Mouse (Mus musculus) thymus, postnatal 25 days (tissue): ENCODE measurements around the gene Prkab2.

ENCODE experiments used
- DNase-seq: peaks from one replicate; pipeline ENCODE4 v3.0.0; 2022

Gene Prkab2

DNA sequence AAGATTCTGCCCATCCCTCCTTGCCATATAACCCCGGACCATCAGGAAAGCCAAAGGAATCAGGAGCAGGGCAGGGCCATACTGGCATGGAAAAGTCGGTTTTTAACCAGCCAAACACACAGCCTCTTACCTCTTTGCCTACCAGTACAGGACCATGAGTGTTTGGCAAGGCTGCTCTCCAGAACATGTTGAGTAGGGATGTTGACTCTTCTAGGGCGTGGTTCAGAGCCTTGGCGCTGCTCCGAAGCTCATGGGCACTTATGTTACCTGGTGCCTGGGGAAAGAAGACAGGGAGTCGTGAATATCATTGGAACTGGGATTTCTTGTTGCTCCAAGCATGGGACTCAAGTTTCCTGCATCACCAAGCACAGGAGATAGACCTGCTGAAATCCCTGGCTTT lies 35.8 kb downstream of the Prkab2 start:
- DNase-seq, result no peak

DNA sequence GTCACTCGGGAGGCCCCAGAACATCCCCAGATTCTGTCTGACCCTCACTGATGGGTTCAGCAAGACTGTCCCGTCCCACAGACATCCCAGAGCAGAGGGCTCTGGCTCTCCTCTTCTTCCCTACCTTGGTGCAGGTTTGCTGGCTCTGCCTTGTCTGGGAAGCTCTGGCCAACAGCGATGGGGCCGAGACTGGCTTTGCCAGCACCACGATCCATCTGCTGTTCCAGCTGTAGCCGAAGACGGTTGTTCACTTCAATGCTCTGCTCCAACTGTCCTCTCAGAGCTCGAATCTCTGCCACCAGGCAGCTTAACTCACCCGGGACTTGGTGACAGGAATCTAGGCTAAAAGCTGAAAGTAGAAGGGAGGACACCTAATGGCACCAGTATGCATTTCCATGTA lies 38.9 kb downstream of the Prkab2 start:
- no peak for DNase-seq

DNA sequence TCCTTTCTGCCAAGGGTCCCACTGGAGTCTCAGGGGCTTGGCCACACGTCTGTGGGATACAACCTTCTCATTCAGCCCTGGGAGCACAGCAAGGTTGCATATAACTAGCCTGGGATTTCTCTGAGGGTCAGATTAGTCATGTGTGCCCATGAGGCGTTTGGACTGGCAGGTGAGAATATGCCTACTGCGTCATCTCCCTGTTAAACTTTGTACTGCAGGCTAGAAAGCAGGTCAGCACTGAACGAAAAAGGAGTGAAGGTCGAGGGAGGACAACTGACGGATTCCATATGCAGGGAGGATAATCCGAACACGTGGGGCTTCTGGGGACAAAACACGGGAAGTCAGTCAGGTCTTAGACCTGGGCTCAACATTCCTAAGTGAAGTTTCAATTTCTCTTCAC lies 39.3 kb downstream of the Prkab2 start:
- DNase-seq, result no peak

DNA sequence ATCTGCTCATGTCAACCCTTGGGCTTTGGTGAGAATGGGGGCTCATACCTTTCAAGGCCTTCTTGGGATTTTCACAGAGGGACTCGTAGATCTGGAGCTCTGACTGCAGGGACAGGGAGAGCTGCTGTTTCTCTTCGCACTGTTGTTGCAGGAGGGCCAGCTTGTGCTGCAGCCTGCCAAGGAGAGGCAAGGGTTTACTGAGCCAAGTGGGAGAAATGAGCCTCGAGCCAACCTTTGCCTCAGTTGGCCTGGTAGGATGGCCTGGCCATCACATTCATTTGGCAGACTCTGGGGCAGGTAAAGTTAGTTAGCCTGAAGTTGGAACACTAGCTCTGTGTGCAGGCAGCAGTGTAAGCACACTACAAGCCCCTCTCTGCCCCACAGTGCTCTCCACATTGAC lies 41.1 kb downstream of the Prkab2 start:
- DNase-seq, result no peak

DNA sequence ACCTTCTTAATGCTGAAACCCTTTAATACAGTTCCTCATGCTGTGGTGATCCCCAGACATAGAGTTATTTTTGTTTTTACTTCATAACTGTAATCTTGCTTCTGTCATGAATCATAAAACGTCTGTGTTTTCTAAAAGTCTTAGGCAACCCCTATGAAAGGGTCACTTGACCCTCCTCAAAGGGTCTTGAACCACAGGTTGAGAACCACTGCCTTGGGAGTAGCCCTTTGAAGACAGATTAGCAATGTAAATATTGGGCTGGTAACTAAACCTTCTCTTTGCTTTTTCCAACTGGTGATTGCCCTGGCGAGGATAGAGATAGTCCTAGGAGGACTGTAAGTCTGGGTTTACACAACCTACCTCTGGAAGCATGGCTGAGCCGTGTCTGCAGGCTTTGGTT lies 43.2 kb downstream of the Prkab2 start:
- no peak for DNase-seq

DNA sequence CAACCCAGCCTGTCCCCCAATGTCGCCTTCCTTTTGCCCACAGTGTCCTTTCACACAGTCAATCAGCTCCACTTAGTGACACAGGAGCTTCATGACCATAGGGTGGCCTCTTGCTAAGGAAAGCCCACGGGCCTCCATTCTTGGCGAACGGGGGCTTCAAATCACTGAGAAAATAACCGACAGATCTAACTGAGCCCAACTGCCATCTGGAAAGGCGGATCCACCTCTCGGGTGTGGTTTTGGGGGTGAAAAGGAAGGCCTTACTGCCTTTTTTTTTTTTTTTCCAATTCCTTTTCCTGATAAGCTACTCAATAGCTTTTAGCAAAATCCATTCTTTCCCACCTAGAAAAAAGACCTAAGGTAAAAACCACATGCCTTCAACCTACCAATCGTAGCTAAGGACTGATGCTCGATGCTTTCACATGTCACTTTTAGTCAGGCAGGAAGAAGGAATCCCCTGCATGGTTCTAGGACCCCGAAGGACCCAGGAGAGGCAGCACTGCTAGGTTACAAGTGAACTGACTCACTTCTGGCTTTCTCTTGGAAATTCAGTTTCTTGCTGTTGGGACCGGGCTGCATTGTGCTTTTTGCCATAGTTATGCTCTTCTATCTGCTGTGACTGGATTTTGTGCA lies 44.6 kb downstream of the Prkab2 start:
- DNase-seq, result no peak

DNA sequence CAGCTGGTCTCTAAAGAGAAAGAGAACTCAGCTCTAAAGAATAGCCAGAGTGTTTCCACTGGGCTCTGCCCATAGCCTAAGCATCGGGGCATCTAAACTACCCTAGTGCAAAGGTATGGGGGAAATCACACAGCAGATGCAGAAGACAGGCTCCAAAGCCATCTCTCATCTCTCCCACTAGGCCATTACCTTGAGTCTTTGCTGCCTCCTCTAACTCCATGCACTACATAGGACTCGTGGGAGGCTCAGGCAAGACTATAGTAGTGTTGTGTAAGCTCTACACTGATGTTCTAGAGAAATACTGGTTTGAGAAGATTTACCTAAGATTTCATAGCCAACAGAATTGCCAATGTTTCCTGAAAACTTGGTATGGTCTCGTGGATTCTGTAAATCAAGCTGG lies 47.5 kb downstream of the Prkab2 start:
- DNase-seq, result no peak

DNA sequence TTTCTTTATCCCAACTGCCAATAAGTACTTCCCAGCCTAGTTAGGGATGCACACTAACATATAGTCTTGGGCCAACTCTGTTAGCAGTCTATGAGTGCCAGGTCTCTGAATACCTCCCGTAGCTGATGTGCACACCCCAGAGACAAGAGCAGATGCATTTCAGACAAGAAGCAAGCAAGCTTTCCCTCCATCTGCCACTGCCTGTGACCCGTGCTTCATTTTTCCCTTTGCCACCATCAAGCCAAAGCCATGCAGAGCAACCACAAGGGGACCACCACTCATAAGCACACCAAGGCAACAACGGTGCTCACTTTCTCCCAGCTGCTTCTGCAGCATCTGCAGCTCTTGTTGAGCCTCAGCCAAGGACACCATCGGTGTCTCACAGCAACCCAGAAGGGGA lies 48.6 kb downstream of the Prkab2 start:
- DNase-seq, result no peak

DNA sequence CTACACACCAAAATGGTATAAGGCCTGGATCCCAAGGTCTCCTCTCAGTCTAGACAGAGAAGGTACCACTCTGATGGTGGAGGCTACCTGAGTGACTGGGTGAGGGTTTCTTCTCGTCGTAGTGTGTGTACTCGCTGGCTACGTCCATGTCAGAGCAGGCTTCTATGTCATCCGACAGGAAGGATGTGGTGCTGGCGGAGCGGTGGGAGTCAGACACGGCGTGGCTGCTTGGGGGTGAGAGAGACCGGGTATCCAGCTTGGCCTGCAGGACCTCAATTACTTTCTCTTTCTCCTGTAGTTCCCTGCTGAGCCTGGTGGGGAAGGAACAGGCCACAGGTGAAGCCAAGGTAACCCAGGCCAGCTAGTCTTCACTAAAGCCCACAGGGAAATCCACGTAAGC lies 52.1 kb downstream of the Prkab2 start:
- DNase-seq, result no peak

DNA sequence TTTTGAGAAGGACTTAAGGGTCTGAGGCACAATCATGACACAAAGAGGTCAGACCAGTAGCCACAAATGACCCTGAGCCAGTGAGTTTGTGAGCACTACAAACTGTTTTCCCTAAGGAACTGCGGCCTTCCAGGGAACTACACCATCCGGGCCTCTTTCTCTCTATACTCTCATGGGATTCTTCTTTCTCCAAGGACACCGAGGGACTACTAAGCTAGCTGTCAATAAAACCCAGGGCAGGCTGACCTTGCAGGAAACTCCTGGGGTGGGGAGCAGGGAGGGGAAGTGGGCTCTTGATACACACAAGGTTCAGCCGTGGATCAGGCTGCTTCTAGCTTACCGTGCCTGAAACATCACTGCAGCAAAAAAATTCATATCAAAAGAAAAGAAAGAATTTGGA lies 52.9 kb downstream of the Prkab2 start:
- DNase-seq, result no peak

DNA sequence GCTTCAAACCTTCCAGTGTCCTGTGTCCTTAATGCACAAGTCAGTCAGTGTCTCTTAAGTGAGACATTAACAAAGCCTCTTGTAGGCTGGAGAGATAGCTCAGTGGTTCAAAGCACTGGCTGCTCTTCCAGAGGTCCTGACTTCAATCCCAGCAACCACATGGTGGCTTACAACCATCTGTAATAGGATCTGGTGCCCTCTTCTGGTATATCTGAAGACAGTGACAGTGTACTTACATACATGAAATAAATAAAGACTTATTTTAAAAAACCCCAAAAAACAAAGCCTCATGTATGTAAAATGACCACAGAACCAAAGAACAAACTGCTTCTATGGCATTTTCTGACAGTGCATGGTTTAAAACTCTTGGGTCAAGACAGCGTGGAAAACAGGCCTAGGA lies 57.9 kb downstream of the Prkab2 start:
- no peak for DNase-seq

DNA sequence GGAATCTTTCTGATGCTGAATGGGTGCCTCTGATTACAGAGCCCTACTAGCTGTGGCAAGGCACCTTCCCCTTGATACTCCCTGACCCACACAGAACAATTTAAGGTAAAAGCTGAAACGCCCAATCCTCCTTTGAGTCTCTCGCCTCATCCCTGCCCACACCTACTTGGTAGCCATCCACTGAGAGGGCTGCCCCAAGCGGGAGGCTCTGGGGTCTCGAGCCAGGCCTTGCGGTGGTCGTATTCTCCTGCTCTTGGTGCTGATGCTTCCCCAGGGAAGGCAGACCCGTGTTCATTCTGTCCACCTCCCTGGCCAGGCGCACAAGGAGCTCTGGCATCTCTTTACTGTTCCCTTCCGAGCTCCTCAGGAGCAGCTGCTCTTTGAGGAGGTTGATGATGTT lies 61.1 kb downstream of the Prkab2 start:
- DNase-seq, result no peak
